Mouse (Mus musculus) CH12.LX (cell line): ENCODE measurements at regions not wholly inside any gene's neighbourhood (a gene's known extent, or its start where the extent isn't known, plus 50 kb on each side); places are given as distances from the start of the nearest gene placed in this dataset.

Source experiments
- CHD2 ChIP-seq: IDR thresholded peaks from 2 replicates; pipeline ENCODE4 v1.6.1; 2011; ENCODE audit warnings: low read length, improper control_type of control experiment
- E2F4 ChIP-seq: IDR thresholded peaks from 2 replicates; pipeline ENCODE4 v1.6.1; 2011; ENCODE audit warnings: low read depth, low read length, improper control_type of control experiment; ENCODE audit not compliant: insufficient replicate concordance
- ELF1 ChIP-seq: IDR thresholded peaks from 2 replicates; pipeline ENCODE4 v1.6.1; 2014; ENCODE audit warnings: low read depth, mild to moderate bottlenecking, inconsistent platforms, low read length, improper control_type of control experiment
- EP300 ChIP-seq: IDR thresholded peaks from 2 replicates; pipeline ENCODE4 v1.6.1; 2011; ENCODE audit warnings: low read length, improper control_type of control experiment
- NRF1 ChIP-seq: IDR thresholded peaks from 2 replicates; pipeline ENCODE4 v1.6.1; 2014; ENCODE audit warnings: low read depth, mild to moderate bottlenecking, inconsistent platforms, low read length, improper control_type of control experiment, moderate library complexity
- ZKSCAN1 ChIP-seq: IDR thresholded peaks from 2 replicates; pipeline ENCODE4 v1.6.1; 2012; ENCODE audit warnings: low read depth, inconsistent platforms, low read length, improper control_type of control experiment, borderline replicate concordance

GRCm38 (mm10) chr5:18484376-18484775, 124.2 kb upstream of the Gnai1 start:
- TF ChIP-seq EP300 (no peak), E2F4 (no peak), ZKSCAN1 (no peak), NRF1 (no peak), ELF1 (no peak), CHD2 (no peak)
